Mouse (Mus musculus) lung, embryonic 16.5 days (tissue): ENCODE data around the gene Ttc23. TPM values are rescaled to one million over a fixed set of nuclear protein-coding genes. Genes with fewer than 3 reads are reported as not detected.

ENCODE experiments used
- ATAC-seq: fragments of 200-750 bp; cut with Nextera tagmentation; 2 replicates; pipeline ENCODE4 v1.8.0; 2017; ENCODE audit warnings: low read depth, mild to moderate bottlenecking, moderate library complexity
- H3K27ac ChIP-seq: fragments of 300-500 bp; sonication (generic); 2 replicates; pipeline ENCODE4 v1.5.1; 2014; ENCODE audit warnings: mild to moderate bottlenecking, control low read depth, low read length
- H3K27me3 ChIP-seq: fragments of 300-500 bp; sonication (generic); 2 replicates; pipeline ENCODE4 v1.6.1; 2014; ENCODE audit warnings: low read depth, low read length, mixed read lengths; ENCODE audit not compliant: control insufficient read depth, insufficient read depth
- H3K36me3 ChIP-seq: fragments of 300-500 bp; sonication (generic); 2 replicates; pipeline ENCODE4 v1.6.1; 2014; ENCODE audit warnings: low read length; ENCODE audit not compliant: control insufficient read depth, insufficient read depth
- H3K4me1 ChIP-seq: fragments of 300-500 bp; sonication (generic); replicated peaks from 2 replicates; pipeline ENCODE4 v1.6.1; 2014; ENCODE audit warnings: low read length, mixed read lengths; ENCODE audit not compliant: control insufficient read depth, insufficient read depth
- H3K4me2 ChIP-seq: fragments of 300-500 bp; sonication (generic); 2 replicates; pipeline ENCODE4 v1.6.1; 2014; ENCODE audit warnings: low read depth, low read length, control low read depth
- H3K4me3 ChIP-seq: fragments of 300-500 bp; sonication (generic); 2 replicates; pipeline ENCODE4 v1.5.1; 2014; ENCODE audit warnings: mild to moderate bottlenecking, low read length, control low read depth
- H3K9ac ChIP-seq: fragments of 300-500 bp; sonication (generic); 2 replicates; pipeline ENCODE4 v1.6.1; 2014; ENCODE audit warnings: low read length, control low read depth
- H3K9me3 ChIP-seq: fragments of 300-500 bp; sonication (generic); 2 replicates; pipeline ENCODE4 v1.6.1; 2016; ENCODE audit warnings: low read length; ENCODE audit not compliant: control insufficient read depth
- WGBS: fragments of 180-500 bp; shearing (Covaris S2); extraction: QIAGEN DNeasy Blood & Tissue Kit; methylation state at CpG from one replicate; pipeline ENCODE4 v1.1.7; 2014; 5-methylcytosine and 5-hydroxymethylcytosine counted together
- polyA plus RNA-seq: library from polyadenylated mRNA; unstranded; fragments of >200 nt; fragmentation: Nextera tagmentation; extraction: Ambion mirVana; gene quantifications from 2 replicates; pipeline ENCODE4 v1.2.1, GENCODE M21; 2015

Ttc23 gene
- polyA plus RNA-seq, 1 experiment from 2014 or later = 27.1 TPM

- 82% methylated on average over 4 of the region's 4 CpGs for WGBS
Measured at GRCm38 (mm10) chr7:67740382-67740781, 93.2 kb downstream of the Ttc23 start.

GRCm38 (mm10) chr7:67740796-67741195 lies 93.6 kb downstream of the Ttc23 start:
- Histone ChIP-seq H3K36me3 (no peaks in the 10 kb centered on the region), H3K9ac (no peak overlapping the region), H3K27ac (peak overlapping the region; percentile 28; the same call in 1 of the 2 replicates), H3K4me1 (peaks cover 13% of the 10 kb centered on the region), H3K4me2 (no peak overlapping the region), H3K4me3 (no peak overlapping the region), H3K9me3 (no peaks in the 10 kb centered on the region), H3K27me3 (no peaks in the 10 kb centered on the region)
- ATAC-seq = no peak
- WGBS = 73% methylated on average over 5 of the region's 5 CpGs

More at GRCm38 (mm10) chr7:67740382-67740781, 93.2 kb downstream of the Ttc23 start:
- Histone ChIP-seq H3K27me3 (no peaks in the 10 kb centered on the region), H3K4me3 (no peak overlapping the region), H3K4me1 (peaks cover 13% of the 10 kb centered on the region), H3K4me2 (no peak overlapping the region), H3K9ac (no peak overlapping the region), H3K27ac (no peak overlapping the region), H3K36me3 (no peaks in the 10 kb centered on the region), H3K9me3 (no peaks in the 10 kb centered on the region)
- ATAC-seq = no peak

DNA sequence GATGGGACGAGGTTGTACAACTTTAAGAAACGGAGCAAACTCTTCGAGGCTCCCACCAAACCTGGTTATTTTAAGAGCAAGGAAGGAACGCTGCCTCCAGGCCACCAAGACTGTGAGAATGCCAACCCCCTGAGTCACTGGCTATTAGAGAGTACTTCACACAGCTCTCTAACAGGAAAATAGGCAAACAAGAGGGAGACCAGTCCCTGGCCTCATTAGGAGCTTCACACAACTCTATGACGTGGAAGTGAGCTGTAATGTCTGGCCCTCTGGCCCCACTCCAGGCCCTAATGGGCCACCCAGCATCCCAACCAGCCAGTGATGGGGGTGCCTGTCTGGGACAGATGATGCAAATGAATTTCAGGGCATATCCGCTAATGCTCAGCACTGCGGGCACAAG lies 94.5 kb downstream of the Ttc23 start:
- ATAC-seq = peak; percentile 86
- no peaks in the 10 kb centered on the region for H3K36me3 ChIP-seq
- WGBS = 47% methylated on average over 7 of the region's 7 CpGs
- H3K4me3 ChIP-seq = no peak overlapping the region
- H3K4me2 ChIP-seq = no peak overlapping the region
- no peaks in the 10 kb centered on the region for H3K27me3 ChIP-seq
- H3K4me1 ChIP-seq = peaks cover 13% of the 10 kb centered on the region
- 0 out of 2 replicates have a peak overlapping the region, but pooled peaks have one; percentile 40 for H3K9ac ChIP-seq
- H3K27ac ChIP-seq = peak overlapping the region; percentile 28
- no peaks in the 10 kb centered on the region for H3K9me3 ChIP-seq

DNA sequence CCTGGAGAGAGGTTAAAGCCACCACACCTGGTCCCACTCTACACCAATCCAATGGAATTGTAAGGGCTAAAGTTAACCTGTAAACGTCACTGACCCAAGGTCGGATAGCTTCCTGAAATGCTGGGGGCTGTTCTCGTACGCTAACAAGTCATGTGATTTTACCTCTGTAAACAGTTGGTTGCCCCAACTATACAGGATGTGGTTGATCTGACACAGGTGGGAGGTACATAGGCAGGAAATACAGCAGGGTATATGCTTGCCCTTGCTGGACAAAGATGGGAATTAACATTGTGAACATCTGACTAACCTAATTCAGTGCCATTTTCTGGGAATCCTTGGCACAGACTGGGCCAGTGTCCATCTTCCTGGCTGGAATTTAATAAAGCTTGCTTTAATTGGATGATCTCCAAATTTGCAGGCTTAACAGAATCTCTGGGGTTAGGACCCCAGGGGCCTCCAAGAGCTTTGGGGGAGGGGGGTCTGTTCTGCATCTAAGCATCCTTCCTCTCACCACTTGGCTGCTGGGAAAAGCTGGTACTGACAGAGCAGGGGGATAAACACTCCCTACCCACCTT lies 100.6 kb downstream of the Ttc23 start:
- H3K4me1 ChIP-seq = peaks cover 6% of the 10 kb centered on the region
- H3K36me3 ChIP-seq = peaks cover 4% of the 10 kb centered on the region; the same call in 1 of the 2 replicates
- no peaks in the 10 kb centered on the region for H3K27me3 ChIP-seq
- no peak overlapping the region for H3K4me3 ChIP-seq
- no peak overlapping the region for H3K4me2 ChIP-seq
- H3K9ac ChIP-seq = no peak overlapping the region
- ATAC-seq = no peak
- no peaks in the 10 kb centered on the region for H3K9me3 ChIP-seq
- no peak overlapping the region for H3K27ac ChIP-seq
- 76% methylated on average over 4 of the region's 4 CpGs for WGBS

- no peak overlapping the region for H3K4me2 ChIP-seq
- peaks cover 4% of the 10 kb centered on the region; the same call in 1 of the 2 replicates for H3K36me3 ChIP-seq
- ATAC-seq = no peak; the same call in 1 of the 2 replicates
- no peak overlapping the region for H3K9ac ChIP-seq
- no peaks in the 10 kb centered on the region for H3K9me3 ChIP-seq
- WGBS = 65% methylated on average over 4 of the region's 4 CpGs
- H3K27me3 ChIP-seq = no peaks in the 10 kb centered on the region
- no peak overlapping the region for H3K4me3 ChIP-seq
- H3K27ac ChIP-seq = no peak overlapping the region
- H3K4me1 ChIP-seq = peaks cover 6% of the 10 kb centered on the region
Measured at GRCm38 (mm10) chr7:67749441-67750239, 102.4 kb downstream of the Ttc23 start.

DNA sequence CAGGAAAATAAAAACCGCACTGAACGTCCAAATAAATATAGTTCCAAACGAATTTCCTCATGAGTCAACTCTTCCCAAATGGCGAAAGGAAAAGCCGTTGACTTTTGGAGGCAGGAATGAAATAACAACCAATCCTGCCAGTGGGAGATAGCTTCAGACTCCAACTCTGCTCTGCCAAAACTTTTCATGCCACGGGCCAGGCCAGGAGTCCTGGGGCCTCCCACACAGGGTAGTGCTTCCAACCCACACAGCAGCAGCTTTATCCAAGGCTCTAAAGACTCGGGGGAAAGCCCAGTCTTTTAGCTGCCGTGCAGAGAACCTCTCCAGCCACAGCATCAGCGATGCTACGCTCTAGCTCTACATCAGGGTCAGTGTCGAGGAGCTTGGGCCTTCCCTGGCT lies 107.4 kb downstream of the Ttc23 start:
- Histone ChIP-seq H3K36me3 (no peaks in the 10 kb centered on the region), H3K9ac (no peak overlapping the region), H3K27ac (no peak overlapping the region), H3K4me2 (no peak overlapping the region), H3K4me1 (peaks cover 6% of the 10 kb centered on the region; the same call in 1 of the 2 replicates), H3K27me3 (no peaks in the 10 kb centered on the region), H3K9me3 (no peaks in the 10 kb centered on the region), H3K4me3 (no peak overlapping the region)
- ATAC-seq = no peak
- WGBS = 56% methylated on average over 11 of the region's 11 CpGs

GRCm38 (mm10) chr7:67755366-67755765 lies 108.2 kb downstream of the Ttc23 start:
- no peaks in the 10 kb centered on the region for H3K27me3 ChIP-seq
- no peak overlapping the region for H3K4me2 ChIP-seq
- 77% methylated on average over 7 of the region's 7 CpGs for WGBS
- peaks cover 8% of the 10 kb centered on the region; the same call in 1 of the 2 replicates for H3K4me1 ChIP-seq
- no peaks in the 10 kb centered on the region for H3K9me3 ChIP-seq
- H3K9ac ChIP-seq = no peak overlapping the region
- no peaks in the 10 kb centered on the region for H3K36me3 ChIP-seq
- H3K27ac ChIP-seq = no peak overlapping the region
- ATAC-seq = no peak
- H3K4me3 ChIP-seq = no peak overlapping the region

DNA sequence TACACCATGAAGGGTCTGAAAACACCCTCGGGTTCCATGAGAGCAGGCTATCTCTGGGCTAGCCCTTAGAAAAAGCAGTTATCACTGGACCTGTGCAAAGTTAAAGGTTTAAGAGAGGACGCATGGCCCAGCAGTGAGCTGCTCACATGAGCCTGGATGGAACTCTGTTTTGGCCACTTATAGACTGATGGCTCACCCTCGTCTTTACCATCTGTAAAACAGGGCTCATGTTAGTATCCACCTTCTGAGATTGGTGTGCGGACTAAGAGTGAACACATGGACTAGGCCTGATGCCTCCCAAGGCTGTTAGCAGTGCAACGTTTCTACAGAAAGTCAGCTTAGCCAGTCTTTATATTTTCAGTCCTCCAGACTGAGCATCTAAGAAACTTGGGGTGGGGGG lies 109.4 kb downstream of the Ttc23 start:
- ATAC-seq = no peak
- Histone ChIP-seq H3K27me3 (peaks cover 4% of the 10 kb centered on the region; the same call in 1 of the 2 replicates), H3K27ac (no peak overlapping the region), H3K9me3 (no peaks in the 10 kb centered on the region), H3K4me1 (peaks cover 8% of the 10 kb centered on the region; the same call in 1 of the 2 replicates), H3K9ac (no peak overlapping the region), H3K36me3 (no peaks in the 10 kb centered on the region), H3K4me2 (no peak overlapping the region), H3K4me3 (no peak overlapping the region)
- 84% methylated on average over 5 of the region's 5 CpGs for WGBS

DNA sequence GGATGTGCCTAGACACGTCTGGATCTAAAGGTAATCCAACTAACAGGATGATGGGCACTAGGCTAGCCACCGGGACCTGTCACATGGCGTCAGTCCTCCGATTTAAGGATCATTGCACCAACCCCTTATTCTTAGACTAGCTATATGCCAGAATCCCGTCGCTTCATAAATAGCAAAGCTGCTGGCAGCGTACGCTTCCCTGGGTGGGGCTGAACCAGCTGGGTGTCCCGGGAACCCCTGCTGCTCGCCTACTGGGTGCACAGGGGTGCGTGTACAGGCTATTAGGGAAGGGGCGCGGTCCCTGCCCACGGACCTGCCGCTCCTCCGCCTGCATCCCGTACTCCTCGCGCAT lies 111.3 kb downstream of the Ttc23 start:
- Histone ChIP-seq H3K9me3 (no peaks in the 10 kb centered on the region), H3K4me1 (peaks cover 8% of the 10 kb centered on the region; the same call in 1 of the 2 replicates), H3K9ac (peak overlapping the region; percentile 71), H3K27me3 (peaks cover 4% of the 10 kb centered on the region; the same call in 1 of the 2 replicates), H3K4me3 (peak overlapping the region; percentile 59), H3K27ac (peak overlapping the region; percentile 83; the same call in 1 of the 2 replicates), H3K4me2 (peak overlapping the region; percentile 100), H3K36me3 (no peaks in the 10 kb centered on the region)
- 2% methylated on average over 19 of the region's 19 CpGs for WGBS
- no peak; the same call in 1 of the 2 replicates for ATAC-seq
